Mouse (Mus musculus) lung, postnatal 25 days (tissue): ENCODE measurements around the gene Vmn2r55.
"Not testable (repeated sequence)": the region's sequence is repeated elsewhere in the genome, so short reads cannot be mapped to it uniquely, and the experiment has no call there.

Experiments
- DNase-seq: peaks from one replicate; pipeline ENCODE4 v3.0.0; 2022; ENCODE audit warnings: low spot score

Gene Vmn2r55

DNA sequence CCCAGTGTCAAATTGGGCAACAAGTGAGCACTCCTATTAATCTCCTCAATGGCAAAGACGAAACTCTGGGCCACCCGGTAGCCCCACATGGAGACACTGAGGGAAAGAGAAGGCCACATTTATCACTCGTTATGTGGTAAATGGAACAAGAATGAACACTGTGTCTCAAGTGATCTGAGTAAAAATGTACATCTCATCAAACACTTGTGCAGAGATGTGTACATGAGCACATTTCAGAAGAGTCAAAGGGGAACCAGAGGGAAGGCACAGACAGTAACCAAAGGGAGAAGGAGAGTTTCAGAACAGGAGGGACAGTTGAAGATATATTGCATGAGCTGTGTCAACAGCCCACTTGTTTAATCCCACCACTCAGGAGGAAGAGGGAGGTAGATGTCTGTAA is at the start of gene Vmn2r55:
TSS of gene Vmn2r55 (minus strand) at position 101 of the 400 bp plus-strand sequence.
- DNase-seq = not testable (repeated sequence)

DNA sequence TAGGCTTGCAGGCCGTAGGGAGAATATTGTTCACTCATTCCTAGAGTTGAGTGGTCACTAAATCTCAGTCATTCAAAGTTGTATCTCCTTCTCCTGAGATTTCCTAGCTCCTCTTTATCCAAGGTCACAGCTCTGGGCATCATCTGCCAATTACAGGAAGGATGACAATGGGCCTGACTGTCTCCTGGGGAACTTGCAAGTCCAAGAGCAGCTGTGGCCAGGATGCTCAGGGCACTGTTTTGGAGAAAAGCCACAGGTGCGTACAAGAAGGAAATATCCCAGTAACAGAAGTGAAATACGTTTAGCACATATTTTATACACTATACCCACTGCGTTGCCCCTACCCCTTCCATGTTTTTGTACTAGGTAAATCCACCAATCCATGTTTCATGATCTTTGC is 44.6 kb downstream of the Vmn2r55 start, which contains the start of gene Vmn2r54:
TSS of gene Vmn2r54 (minus strand) at position 101 of the 400 bp plus-strand sequence.
- DNase-seq = not testable (repeated sequence)

DNA sequence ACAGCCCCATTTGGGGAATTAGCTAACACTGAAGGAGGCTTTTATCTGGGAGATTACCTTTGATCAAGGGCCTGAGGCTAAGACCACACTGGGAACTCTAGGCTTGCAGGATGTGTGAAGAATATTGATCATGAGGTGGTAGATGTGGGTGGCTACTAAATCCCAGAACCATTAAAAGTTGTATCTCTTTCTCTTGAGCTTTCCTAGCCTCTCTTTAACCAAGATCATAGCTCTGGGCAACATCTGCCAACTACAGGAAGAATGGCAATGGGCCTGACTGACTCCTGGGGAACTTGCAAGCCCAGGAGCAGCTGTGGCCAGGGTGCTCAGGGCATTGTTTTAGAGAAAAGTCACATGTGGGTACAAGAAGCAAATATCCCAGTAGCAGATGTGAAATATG is 76.1 kb downstream of the Vmn2r55 start, which contains the start of gene Vmn2r53:
TSS of gene Vmn2r53 (minus strand) at position 101 of the 400 bp plus-strand sequence.
- no peak for DNase-seq
